Mouse (Mus musculus) limb, embryonic 13.5 days (tissue): ENCODE results near the gene Rab31. TPM values are rescaled to one million over a fixed set of nuclear protein-coding genes. Genes with fewer than 3 reads are reported as not detected.

Experiments
- ATAC-seq: fragments of 200-750 bp; cut with Nextera tagmentation; 2 replicates; pipeline ENCODE4 v1.8.0; 2017; ENCODE audit warnings: low read depth, moderate number of reproducible peaks, moderate TSS enrichment; ENCODE audit not compliant: low FRiP score
- H3K27ac ChIP-seq: fragments of 300-500 bp; sonication (generic); 2 replicates; pipeline ENCODE4 v1.5.1; 2015; ENCODE audit warnings: inconsistent platforms, mild to moderate bottlenecking, moderate library complexity
- H3K27me3 ChIP-seq: fragments of 300-500 bp; sonication (generic); 2 replicates; pipeline ENCODE4 v1.6.1; 2015; ENCODE audit warnings: mild to moderate bottlenecking, inconsistent platforms
- H3K36me3 ChIP-seq: fragments of 300-500 bp; sonication (generic); 2 replicates; pipeline ENCODE4 v1.6.1; 2015; ENCODE audit warnings: inconsistent platforms, mild to moderate bottlenecking, moderate library complexity
- H3K4me1 ChIP-seq: fragments of 300-500 bp; sonication (generic); 2 replicates; pipeline ENCODE4 v1.6.1; 2015; ENCODE audit warnings: inconsistent platforms
- H3K4me2 ChIP-seq: fragments of 300-500 bp; sonication (generic); replicated peaks from 2 replicates; pipeline ENCODE4 v1.6.1; 2015; ENCODE audit warnings: inconsistent platforms, mild to moderate bottlenecking, moderate library complexity
- H3K4me3 ChIP-seq: fragments of 300-500 bp; sonication (generic); 2 replicates; pipeline ENCODE4 v1.5.1; 2015; ENCODE audit warnings: moderate library complexity, mild to moderate bottlenecking, inconsistent platforms
- H3K9ac ChIP-seq: fragments of 300-500 bp; sonication (generic); 2 replicates; pipeline ENCODE4 v1.6.1; 2015; ENCODE audit warnings: mild to moderate bottlenecking, inconsistent platforms
- H3K9me3 ChIP-seq: fragments of 300-500 bp; sonication (generic); 2 replicates; pipeline ENCODE4 v1.6.1; 2016; ENCODE audit warnings: inconsistent platforms
- WGBS: fragments of 180-500 bp; shearing (Covaris S2); methylation state at CpG from one replicate; pipeline ENCODE4 v1.1.7; 2015; 5-methylcytosine and 5-hydroxymethylcytosine counted together
- polyA plus RNA-seq: library from polyadenylated mRNA; unstranded; fragments of >200 nt; fragmentation: Nextera tagmentation; extraction: Ambion mirVana; gene quantifications from 2 replicates; pipeline ENCODE4 v1.2.1, GENCODE M21; 2015

The Rab31 gene
- polyA plus RNA-seq, 1 experiment from 2014 or later: 61.6 TPM

GRCm38 (mm10) chr17:65729945-65730741, 42.4 kb downstream of the Rab31 start:
- no peak for ATAC-seq
- 75% methylated on average over 14 of the region's 16 CpGs for WGBS
- 0 out of 2 replicates have a peak, but pooled peaks cover 4% of the 10 kb centered on the region for H3K4me1 ChIP-seq
- no peak overlapping the region for H3K4me3 ChIP-seq
- H3K27ac ChIP-seq: no peak overlapping the region
- H3K9me3 ChIP-seq: no peaks in the 10 kb centered on the region
- no peaks in the 10 kb centered on the region for H3K36me3 ChIP-seq
- H3K27me3 ChIP-seq: no peaks in the 10 kb centered on the region
- no peak overlapping the region for H3K9ac ChIP-seq
- H3K4me2 ChIP-seq: no peak overlapping the region

- Histone ChIP-seq H3K9ac (no peak overlapping the region), H3K4me1 (peaks cover 11% of the 10 kb centered on the region; the same call in 1 of the 2 replicates), H3K27me3 (no peaks in the 10 kb centered on the region), H3K4me3 (no peak overlapping the region), H3K36me3 (peaks cover 7% of the 10 kb centered on the region), H3K27ac (no peak overlapping the region), H3K4me2 (no peak overlapping the region), H3K9me3 (no peaks in the 10 kb centered on the region; the same call in 1 of the 2 replicates)
- 83% methylated on average over 5 of the region's 5 CpGs for WGBS
- ATAC-seq: no peak
Measured at GRCm38 (mm10) chr17:65726755-65727154, 45.8 kb downstream of the Rab31 start.

- Histone ChIP-seq H3K9ac (no peak overlapping the region), H3K36me3 (peaks cover 7% of the 10 kb centered on the region), H3K4me2 (no peak overlapping the region), H3K4me3 (no peak overlapping the region), H3K9me3 (no peaks in the 10 kb centered on the region; the same call in 1 of the 2 replicates), H3K27ac (no peak overlapping the region), H3K27me3 (no peaks in the 10 kb centered on the region), H3K4me1 (peaks cover 11% of the 10 kb centered on the region; the same call in 1 of the 2 replicates)
- ATAC-seq: no peak
- 85% methylated on average over 6 of the region's 6 CpGs for WGBS
Measured at GRCm38 (mm10) chr17:65726274-65726673, 46.3 kb downstream of the Rab31 start.

- Histone ChIP-seq H3K27ac (no peak overlapping the region), H3K27me3 (no peaks in the 10 kb centered on the region), H3K36me3 (peaks cover 7% of the 10 kb centered on the region), H3K9ac (no peak overlapping the region), H3K4me1 (peaks cover 11% of the 10 kb centered on the region; the same call in 1 of the 2 replicates), H3K4me3 (no peak overlapping the region), H3K4me2 (no peak overlapping the region), H3K9me3 (no peaks in the 10 kb centered on the region; the same call in 1 of the 2 replicates)
- ATAC-seq: no peak
- WGBS: 84% methylated on average over 2 of the region's 2 CpGs
Measured at GRCm38 (mm10) chr17:65725814-65726213, 46.7 kb downstream of the Rab31 start.

GRCm38 (mm10) chr17:65725381-65725780, 47.2 kb downstream of the Rab31 start:
- ATAC-seq: no peak
- H3K9ac ChIP-seq: no peak overlapping the region
- no peaks in the 10 kb centered on the region; the same call in 1 of the 2 replicates for H3K9me3 ChIP-seq
- H3K4me3 ChIP-seq: no peak overlapping the region
- no peaks in the 10 kb centered on the region for H3K27me3 ChIP-seq
- 61% methylated on average over 8 of the region's 8 CpGs for WGBS
- H3K4me2 ChIP-seq: no peak overlapping the region
- peaks cover 11% of the 10 kb centered on the region; the same call in 1 of the 2 replicates for H3K4me1 ChIP-seq
- peaks cover 11% of the 10 kb centered on the region for H3K36me3 ChIP-seq
- no peak overlapping the region for H3K27ac ChIP-seq

GRCm38 (mm10) chr17:65724254-65724653, 48.3 kb downstream of the Rab31 start:
- Histone ChIP-seq H3K9me3 (no peaks in the 10 kb centered on the region; the same call in 1 of the 2 replicates), H3K4me2 (no peak overlapping the region), H3K4me3 (no peak overlapping the region), H3K9ac (no peak overlapping the region), H3K4me1 (peaks cover 11% of the 10 kb centered on the region; the same call in 1 of the 2 replicates), H3K36me3 (peaks cover 21% of the 10 kb centered on the region), H3K27me3 (no peaks in the 10 kb centered on the region), H3K27ac (no peak overlapping the region; the same call in 1 of the 2 replicates)
- ATAC-seq: no peak
- 83% methylated on average over 11 of the region's 11 CpGs for WGBS

GRCm38 (mm10) chr17:65723633-65724032, 48.9 kb downstream of the Rab31 start:
- WGBS: 72% methylated on average over 8 of the region's 8 CpGs
- no peaks in the 10 kb centered on the region; the same call in 1 of the 2 replicates for H3K9me3 ChIP-seq
- no peaks in the 10 kb centered on the region for H3K27me3 ChIP-seq
- peaks cover 21% of the 10 kb centered on the region for H3K36me3 ChIP-seq
- H3K4me2 ChIP-seq: no peak overlapping the region
- no peak overlapping the region for H3K27ac ChIP-seq
- no peak for ATAC-seq
- peaks cover 11% of the 10 kb centered on the region; the same call in 1 of the 2 replicates for H3K4me1 ChIP-seq
- H3K4me3 ChIP-seq: no peak overlapping the region
- H3K9ac ChIP-seq: no peak overlapping the region

- Histone ChIP-seq H3K27ac (no peak overlapping the region), H3K36me3 (peaks cover 27% of the 10 kb centered on the region), H3K4me1 (peaks cover 8% of the 10 kb centered on the region; the same call in 1 of the 2 replicates), H3K4me2 (no peak overlapping the region), H3K27me3 (no peaks in the 10 kb centered on the region), H3K9me3 (no peaks in the 10 kb centered on the region; the same call in 1 of the 2 replicates), H3K9ac (no peak overlapping the region), H3K4me3 (no peak overlapping the region)
- ATAC-seq: no peak
Measured at GRCm38 (mm10) chr17:65721330-65721729, 51.2 kb downstream of the Rab31 start.

GRCm38 (mm10) chr17:65719826-65720225, 52.7 kb downstream of the Rab31 start:
- Histone ChIP-seq H3K36me3 (peaks cover 27% of the 10 kb centered on the region), H3K9me3 (no peaks in the 10 kb centered on the region; the same call in 1 of the 2 replicates), H3K9ac (no peak overlapping the region), H3K27ac (no peak overlapping the region), H3K4me2 (no peak overlapping the region), H3K4me1 (peaks cover 6% of the 10 kb centered on the region; the same call in 1 of the 2 replicates), H3K4me3 (no peak overlapping the region), H3K27me3 (no peaks in the 10 kb centered on the region)
- ATAC-seq: no peak
- WGBS: 94% methylated on average over 5 of the region's 5 CpGs

- Histone ChIP-seq H3K4me2 (no peak overlapping the region), H3K36me3 (peaks cover 27% of the 10 kb centered on the region), H3K27me3 (no peaks in the 10 kb centered on the region), H3K4me3 (no peak overlapping the region), H3K4me1 (no peaks in the 10 kb centered on the region), H3K27ac (no peak overlapping the region), H3K9ac (no peak overlapping the region), H3K9me3 (no peaks in the 10 kb centered on the region; the same call in 1 of the 2 replicates)
- ATAC-seq: no peak
- 96% methylated on average over 2 of the region's 2 CpGs for WGBS
Measured at GRCm38 (mm10) chr17:65718578-65718977, 54.0 kb downstream of the Rab31 start.

- Histone ChIP-seq H3K4me3 (no peak overlapping the region), H3K9ac (no peak overlapping the region), H3K9me3 (no peaks in the 10 kb centered on the region), H3K27ac (no peak overlapping the region), H3K4me2 (no peak overlapping the region), H3K4me1 (no peaks in the 10 kb centered on the region), H3K27me3 (no peaks in the 10 kb centered on the region), H3K36me3 (peaks cover 20% of the 10 kb centered on the region)
- 83% methylated on average over 4 of the region's 4 CpGs for WGBS
- ATAC-seq: no peak
Measured at GRCm38 (mm10) chr17:65717658-65718199, 54.8 kb downstream of the Rab31 start.

GRCm38 (mm10) chr17:65714060-65714459, 58.5 kb downstream of the Rab31 start:
- Histone ChIP-seq H3K4me1 (no peaks in the 10 kb centered on the region), H3K27me3 (no peaks in the 10 kb centered on the region), H3K9ac (no peak overlapping the region), H3K9me3 (peaks cover 12% of the 10 kb centered on the region), H3K4me2 (no peak overlapping the region), H3K36me3 (peaks cover 31% of the 10 kb centered on the region), H3K27ac (no peak overlapping the region), H3K4me3 (no peak overlapping the region)
- ATAC-seq: no peak
- 84% methylated on average over 8 of the region's 8 CpGs for WGBS
